Mouse (Mus musculus) midbrain, embryonic 15.5 days (tissue): ENCODE data around the gene Fus. TPM values are rescaled to one million over a fixed set of nuclear protein-coding genes. Genes with fewer than 3 reads are reported as not detected.

Experiments
- ATAC-seq: fragments of 200-750 bp; cut with Nextera tagmentation; replicated peaks from 2 replicates; pipeline ENCODE4 v1.8.0; 2017; ENCODE audit warnings: moderate TSS enrichment
- H3K27ac ChIP-seq: fragments of 300-500 bp; sonication (generic); 2 replicates; pipeline ENCODE4 v1.5.1; 2015; ENCODE audit warnings: mild to moderate bottlenecking, inconsistent platforms
- H3K27me3 ChIP-seq: fragments of 300-500 bp; sonication (generic); replicated peaks from 2 replicates; pipeline ENCODE4 v1.6.1; 2015; ENCODE audit warnings: inconsistent platforms
- H3K36me3 ChIP-seq: fragments of 300-500 bp; sonication (generic); replicated peaks from 2 replicates; pipeline ENCODE4 v1.6.1; 2015; ENCODE audit warnings: inconsistent platforms
- H3K4me1 ChIP-seq: fragments of 300-500 bp; sonication (generic); 2 replicates; pipeline ENCODE4 v1.6.1; 2015; ENCODE audit warnings: inconsistent platforms
- H3K4me2 ChIP-seq: fragments of 300-500 bp; sonication (generic); 2 replicates; pipeline ENCODE4 v1.6.1; 2015; ENCODE audit warnings: inconsistent platforms, mild to moderate bottlenecking, moderate library complexity
- H3K4me3 ChIP-seq: fragments of 300-500 bp; sonication (generic); 2 replicates; pipeline ENCODE4 v1.5.1; 2015; ENCODE audit warnings: mild to moderate bottlenecking, inconsistent platforms
- H3K9ac ChIP-seq: fragments of 300-500 bp; sonication (generic); 2 replicates; pipeline ENCODE4 v1.6.1; 2015; ENCODE audit warnings: mild to moderate bottlenecking, inconsistent platforms
- H3K9me3 ChIP-seq: fragments of 300-500 bp; sonication (generic); 2 replicates; pipeline ENCODE4 v1.6.1; 2016; ENCODE audit warnings: inconsistent platforms
- whole genome bisulfite sequencing: fragments of 180-500 bp; shearing (Covaris S2); methylation state at CpG from one replicate; pipeline ENCODE4 v1.1.7; 2015; ENCODE audit warnings: mixed read lengths; 5-methylcytosine and 5-hydroxymethylcytosine counted together
- polyA plus RNA-seq: library from polyadenylated mRNA; unstranded; fragments of >200 nt; fragmentation: Nextera tagmentation; extraction: Ambion mirVana; gene quantifications from 2 replicates; pipeline ENCODE4 v1.2.1, GENCODE M21; 2015

The Fus gene
- 380 and 381 TPM in 2 replicates for polyA plus RNA-seq

DNA sequence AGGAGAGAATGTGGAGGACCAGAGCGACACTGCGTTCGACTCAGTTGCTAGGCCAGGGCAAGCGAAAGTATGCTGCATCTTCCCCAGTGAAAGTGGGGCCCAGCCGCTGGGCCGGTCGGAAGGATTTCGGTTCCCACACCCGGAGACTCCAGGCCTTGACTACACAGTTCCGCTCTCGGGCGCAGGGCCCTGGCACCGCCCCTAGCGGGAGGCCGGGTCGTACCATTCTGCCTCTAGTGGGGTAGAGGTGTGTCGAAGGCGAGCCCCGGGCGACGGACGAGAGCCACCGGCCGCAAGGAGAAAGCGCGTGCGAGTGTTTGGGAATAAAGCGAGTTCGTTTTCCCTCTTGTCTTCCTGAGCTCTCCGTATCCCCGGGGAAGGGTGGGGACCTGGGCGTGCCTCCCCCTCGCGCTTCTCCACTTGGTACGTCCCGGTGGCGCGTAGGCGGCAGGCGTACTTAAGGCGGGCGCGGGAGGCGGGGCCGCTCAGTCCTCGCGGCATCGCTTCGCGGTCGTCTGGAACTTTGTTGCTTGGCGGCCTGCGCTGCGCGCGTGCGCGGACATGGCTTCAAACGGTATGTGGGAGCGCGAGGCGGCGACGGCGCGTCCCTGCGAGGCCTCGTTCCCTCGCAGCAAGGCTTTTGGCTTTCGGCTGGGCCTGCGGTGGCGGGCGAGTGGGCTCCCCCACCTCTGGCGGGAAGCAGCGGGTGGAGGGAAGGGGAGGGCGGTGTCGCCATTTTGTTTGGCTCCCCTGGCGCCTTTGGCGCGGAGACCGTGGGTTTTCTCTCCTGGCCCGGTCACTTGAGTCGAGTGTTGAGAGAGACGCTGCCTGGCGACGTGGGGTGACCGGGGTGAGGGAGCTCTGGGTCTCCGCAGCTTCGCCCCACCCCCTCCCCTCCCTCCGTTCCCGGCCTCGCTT lies at the start of gene Fus:
TSS of gene Fus (plus strand) at position 454 of the 918 bp plus-strand sequence.
- H3K4me3 ChIP-seq: peak within 1 kb of the TSS; percentile 90
- no peaks in the 10 kb centered on the region for H3K27me3 ChIP-seq
- H3K4me2 ChIP-seq: peak within 1 kb of the TSS; percentile 85
- WGBS: under 1% methylated on average over 87 of the region's 92 CpGs
- H3K27ac ChIP-seq: peak within 1 kb of the TSS; percentile 97
- peaks cover 22% of the 10 kb centered on the region for H3K36me3 ChIP-seq
- ATAC-seq: peak; percentile 95
- no peaks in the 10 kb centered on the region for H3K9me3 ChIP-seq
- H3K9ac ChIP-seq: peak within 1 kb of the TSS; percentile 88
- peaks cover 22% of the 10 kb centered on the region for H3K4me1 ChIP-seq

DNA sequence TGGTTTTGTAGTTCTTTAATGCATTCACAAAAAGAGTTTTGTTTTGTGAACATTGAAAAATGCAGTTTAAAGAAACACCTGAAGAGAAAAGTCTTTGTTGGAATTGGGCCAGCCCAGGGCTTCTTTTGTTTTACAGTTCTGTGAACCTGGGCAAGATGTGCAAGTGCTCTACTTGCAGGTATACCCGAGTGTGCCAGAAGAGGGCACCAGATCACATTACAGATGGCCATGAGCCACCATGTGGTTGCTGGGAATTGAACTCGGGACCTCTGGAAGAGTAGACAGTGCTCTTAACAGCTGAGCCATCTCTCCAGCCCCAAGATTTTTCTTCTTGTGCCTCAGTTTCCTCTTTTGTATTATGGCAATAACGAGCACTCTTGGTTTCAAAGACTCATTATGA lies 49.1 kb upstream of the Fus start:
- H3K4me2 ChIP-seq: no peak overlapping the region
- no peak overlapping the region for H3K4me3 ChIP-seq
- no peaks in the 10 kb centered on the region for H3K9me3 ChIP-seq
- 64% methylated on average over 3 of the region's 3 CpGs for WGBS
- H3K4me1 ChIP-seq: peaks cover 4% of the 10 kb centered on the region
- peaks cover 19% of the 10 kb centered on the region; the same call in 1 of the 2 replicates for H3K36me3 ChIP-seq
- no peak overlapping the region for H3K27ac ChIP-seq
- H3K27me3 ChIP-seq: no peaks in the 10 kb centered on the region
- ATAC-seq: no peak
- no peak overlapping the region for H3K9ac ChIP-seq

DNA sequence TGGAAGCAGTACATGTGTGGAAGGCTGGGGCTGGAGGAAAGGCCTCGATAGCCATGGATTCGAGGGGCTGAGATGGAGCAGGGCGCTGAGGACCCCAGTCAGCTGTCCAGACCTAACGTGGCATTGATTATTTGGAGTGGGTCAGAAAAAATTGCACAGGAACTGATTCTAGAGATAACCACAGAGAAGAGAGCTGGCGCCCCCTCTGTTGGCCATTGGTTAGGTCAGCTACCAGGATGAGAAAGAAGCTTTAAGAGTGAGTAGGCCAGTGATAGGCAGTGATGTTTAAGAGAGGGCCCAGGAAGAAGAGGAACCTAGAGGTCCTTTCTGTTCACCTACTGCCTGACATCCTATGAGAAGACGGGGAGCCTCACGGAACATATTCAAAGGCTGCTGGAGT lies 48.0 kb upstream of the Fus start:
- Histone ChIP-seq H3K4me1 (no peaks in the 10 kb centered on the region), H3K27ac (no peak overlapping the region), H3K27me3 (no peaks in the 10 kb centered on the region), H3K9ac (no peak overlapping the region), H3K4me2 (no peak overlapping the region), H3K4me3 (no peak overlapping the region), H3K36me3 (peaks cover 25% of the 10 kb centered on the region; the same call in 1 of the 2 replicates), H3K9me3 (no peaks in the 10 kb centered on the region)
- 76% methylated on average over 7 of the region's 7 CpGs for WGBS
- no peak for ATAC-seq

DNA sequence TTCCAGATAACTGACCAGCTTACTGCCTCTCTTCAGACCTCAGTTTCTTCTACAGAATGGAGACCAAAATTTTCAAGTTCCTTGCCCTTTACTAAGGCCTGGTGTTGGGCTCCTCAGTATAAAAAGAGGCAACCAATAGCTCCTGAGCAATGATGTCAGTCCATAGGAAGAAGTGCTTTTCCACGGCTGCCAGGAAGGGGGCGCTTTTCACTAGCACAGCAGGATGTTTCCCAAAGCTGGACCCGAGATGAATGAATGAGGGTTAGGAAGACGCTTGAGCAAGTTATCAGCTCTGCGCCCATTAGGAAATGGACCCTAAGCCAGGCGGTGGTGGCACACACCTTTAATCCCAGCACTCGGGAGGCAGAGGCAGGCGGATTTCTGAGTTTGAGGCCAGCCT lies 45.7 kb upstream of the Fus start:
- WGBS: 61% methylated on average over 8 of the region's 8 CpGs
- no peak overlapping the region for H3K4me2 ChIP-seq
- ATAC-seq: no peak
- H3K4me1 ChIP-seq: no peaks in the 10 kb centered on the region
- no peak overlapping the region for H3K4me3 ChIP-seq
- peaks cover 33% of the 10 kb centered on the region for H3K36me3 ChIP-seq
- H3K27me3 ChIP-seq: no peaks in the 10 kb centered on the region
- no peak overlapping the region for H3K27ac ChIP-seq
- H3K9me3 ChIP-seq: no peaks in the 10 kb centered on the region
- no peak overlapping the region for H3K9ac ChIP-seq

DNA sequence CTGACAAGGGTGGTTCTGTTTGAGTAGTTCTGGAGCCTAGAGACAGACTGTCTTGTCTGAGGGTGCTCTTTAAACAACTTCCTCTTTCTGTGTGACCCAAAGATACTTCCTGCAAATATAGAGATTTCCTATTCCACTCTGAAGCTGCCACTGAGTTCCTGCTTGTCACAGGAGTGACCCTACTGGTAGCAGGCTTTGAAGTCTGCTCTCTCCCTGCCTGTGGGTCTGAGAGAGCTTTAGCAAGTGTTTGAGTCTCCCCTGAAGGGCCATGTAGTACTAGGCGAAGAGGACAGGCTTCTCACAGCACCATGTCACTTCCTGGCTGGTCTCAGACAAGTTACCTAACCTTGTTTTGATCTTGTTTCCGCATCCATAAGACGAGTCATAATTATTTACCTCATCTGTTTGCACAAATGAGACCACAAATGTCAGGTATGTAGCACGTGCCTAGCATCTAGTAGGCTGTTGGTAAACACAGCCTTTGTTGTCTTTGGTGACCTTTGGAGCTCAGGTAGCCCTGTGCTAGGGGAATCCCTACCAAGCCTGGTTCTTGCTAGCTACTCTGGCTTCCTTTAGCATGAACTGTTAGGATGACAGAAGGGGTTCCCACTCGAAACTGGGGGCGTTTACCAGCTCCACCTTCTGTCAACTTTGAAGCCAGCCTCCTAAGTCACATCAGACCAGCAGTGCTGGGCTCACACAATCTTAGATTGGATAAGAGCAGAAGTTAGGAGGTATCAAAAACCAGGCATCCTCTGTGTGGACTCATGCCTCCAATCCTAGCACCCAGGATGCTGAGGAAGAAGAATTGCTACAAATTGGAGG lies 44.6 kb upstream of the Fus start:
- H3K4me3 ChIP-seq: no peak overlapping the region
- H3K9ac ChIP-seq: no peak overlapping the region
- H3K9me3 ChIP-seq: no peaks in the 10 kb centered on the region
- H3K4me2 ChIP-seq: no peak overlapping the region
- 86% methylated on average over 6 of the region's 6 CpGs for WGBS
- no peak overlapping the region for H3K27ac ChIP-seq
- ATAC-seq: no peak
- no peaks in the 10 kb centered on the region for H3K4me1 ChIP-seq
- peaks cover 27% of the 10 kb centered on the region for H3K36me3 ChIP-seq
- H3K27me3 ChIP-seq: no peaks in the 10 kb centered on the region

DNA sequence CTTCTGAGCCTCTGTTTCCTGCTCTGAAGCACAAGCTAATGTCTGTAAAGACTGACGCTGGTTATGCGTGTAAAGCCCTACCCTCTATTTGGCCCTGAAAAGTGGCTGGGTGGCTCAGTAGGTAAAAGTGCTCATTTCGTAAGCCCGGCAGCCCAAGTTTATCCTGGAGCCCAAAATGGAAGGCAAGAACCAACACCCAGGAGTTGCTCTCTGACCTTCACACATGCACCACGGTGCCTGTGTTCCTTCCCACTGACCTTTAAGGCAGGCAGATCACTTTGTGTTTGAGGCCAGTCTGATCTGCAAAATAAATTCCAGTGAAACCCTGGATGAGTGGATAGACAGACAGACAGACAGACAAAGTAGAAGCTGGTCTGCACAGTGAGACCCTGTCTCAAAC lies 43.5 kb upstream of the Fus start:
- peaks cover 27% of the 10 kb centered on the region for H3K36me3 ChIP-seq

DNA sequence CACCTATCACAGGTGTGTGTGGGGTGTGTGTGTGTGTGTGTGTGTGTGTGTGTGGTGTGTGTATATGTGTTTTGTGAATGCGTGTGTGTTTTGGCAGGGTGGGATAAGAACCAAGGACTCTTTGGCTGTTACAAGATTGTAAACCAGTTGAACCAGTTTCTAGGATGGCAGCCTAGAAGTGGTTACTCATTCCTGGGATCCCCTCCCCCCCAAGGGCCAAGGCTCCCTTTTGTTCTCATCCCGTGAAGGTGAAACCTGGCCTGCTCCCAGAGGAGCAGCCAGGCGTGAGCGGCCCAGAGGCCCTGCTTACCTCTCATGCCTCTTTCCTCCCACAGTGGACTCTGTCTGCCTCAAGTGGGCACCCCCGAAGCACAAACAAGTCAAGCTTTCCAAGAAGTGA lies 42.0 kb upstream of the Fus start:
- peaks cover 27% of the 10 kb centered on the region for H3K36me3 ChIP-seq
- no peak overlapping the region for H3K4me2 ChIP-seq
- H3K9me3 ChIP-seq: no peaks in the 10 kb centered on the region
- 62% methylated on average over 5 of the region's 5 CpGs for WGBS
- H3K27ac ChIP-seq: no peak overlapping the region
- peaks cover 23% of the 10 kb centered on the region for H3K27me3 ChIP-seq
- no peak overlapping the region for H3K9ac ChIP-seq
- H3K4me1 ChIP-seq: no peaks in the 10 kb centered on the region
- H3K4me3 ChIP-seq: no peak overlapping the region
- no peak for ATAC-seq

More for the DNA sequence above, 43.5 kb upstream of the Fus start:
- Histone ChIP-seq H3K4me3 (no peak overlapping the region), H3K4me2 (no peak overlapping the region), H3K27ac (no peak overlapping the region), H3K27me3 (peaks cover 9% of the 10 kb centered on the region), H3K9ac (no peak overlapping the region), H3K4me1 (no peaks in the 10 kb centered on the region), H3K9me3 (no peaks in the 10 kb centered on the region)
- no peak for ATAC-seq
- 85% methylated on average over 5 of the region's 5 CpGs for WGBS

DNA sequence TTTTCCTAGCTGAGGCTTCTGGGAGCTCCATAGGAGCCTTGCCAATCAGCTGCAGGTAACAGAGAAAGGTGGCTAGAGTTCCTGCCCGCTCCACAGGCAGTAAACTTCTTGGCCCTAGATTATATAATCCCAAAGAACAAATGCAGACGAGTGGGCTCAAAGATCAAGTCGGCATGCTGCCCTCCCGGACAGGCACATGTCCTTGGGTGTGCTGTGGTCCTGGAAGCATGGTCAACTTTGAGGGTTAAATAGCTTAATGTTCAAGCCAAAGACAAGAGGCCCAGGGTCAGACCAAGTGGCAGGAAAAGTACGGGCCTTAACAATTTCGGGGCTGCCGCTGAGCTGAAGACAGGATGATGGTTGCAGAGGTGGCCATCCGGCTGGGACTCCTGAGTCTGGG lies 41.2 kb upstream of the Fus start:
- Histone ChIP-seq H3K36me3 (peaks cover 27% of the 10 kb centered on the region), H3K4me3 (no peak overlapping the region), H3K4me2 (no peak overlapping the region), H3K9me3 (no peaks in the 10 kb centered on the region), H3K27me3 (peaks cover 28% of the 10 kb centered on the region), H3K27ac (no peak overlapping the region), H3K4me1 (no peaks in the 10 kb centered on the region), H3K9ac (no peak overlapping the region)
- WGBS: 91% methylated on average over 8 of the region's 8 CpGs
- ATAC-seq: no peak

DNA sequence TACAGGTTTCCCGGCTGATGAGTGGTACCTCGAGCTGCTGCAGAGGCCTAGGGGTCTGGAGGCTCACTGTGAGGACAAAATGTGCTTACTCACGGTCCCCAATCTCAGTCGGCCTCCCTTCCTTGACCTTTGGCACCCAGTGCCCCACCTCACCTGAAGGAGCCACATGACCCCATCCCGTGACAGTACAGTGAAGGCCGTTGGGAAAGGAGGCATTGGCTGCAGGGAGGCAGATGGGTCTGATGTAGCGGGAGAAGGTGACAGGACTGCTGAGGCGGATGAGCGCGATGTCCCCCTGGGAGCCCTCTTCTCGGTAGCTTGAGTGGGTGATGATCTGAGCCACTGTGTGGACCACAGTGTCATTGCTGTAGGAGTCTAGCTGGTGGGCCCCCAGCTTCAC lies 40.4 kb upstream of the Fus start:
- Histone ChIP-seq H3K9me3 (no peaks in the 10 kb centered on the region), H3K27ac (no peak overlapping the region), H3K4me1 (no peaks in the 10 kb centered on the region), H3K9ac (no peak overlapping the region), H3K36me3 (peaks cover 27% of the 10 kb centered on the region), H3K4me3 (no peak overlapping the region), H3K4me2 (no peak overlapping the region), H3K27me3 (peaks cover 28% of the 10 kb centered on the region)
- WGBS: 89% methylated on average over 11 of the region's 11 CpGs
- no peak for ATAC-seq

DNA sequence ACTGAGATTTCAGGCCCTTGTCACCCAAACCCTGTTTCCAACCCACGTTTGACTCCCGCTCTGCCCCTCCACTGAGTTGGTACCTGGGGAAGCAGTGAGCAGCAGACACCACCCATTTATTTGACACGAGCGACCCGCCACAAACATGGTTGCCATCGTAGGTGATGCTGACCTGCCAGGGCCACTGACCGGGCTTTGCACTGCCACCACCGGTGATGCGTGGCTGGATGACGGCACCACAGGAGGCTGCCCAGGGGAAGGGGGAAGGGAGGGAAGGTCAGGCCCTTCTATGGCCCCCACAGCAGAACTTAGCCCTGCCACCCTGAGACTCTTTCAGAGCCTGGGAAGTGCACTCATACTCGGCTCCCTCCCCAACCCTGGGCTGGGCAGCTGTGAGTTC lies 39.5 kb upstream of the Fus start:
- Histone ChIP-seq H3K9ac (no peak overlapping the region), H3K36me3 (peaks cover 23% of the 10 kb centered on the region), H3K27ac (no peak overlapping the region), H3K4me3 (no peak overlapping the region), H3K9me3 (no peaks in the 10 kb centered on the region), H3K4me2 (no peak overlapping the region), H3K27me3 (peaks cover 28% of the 10 kb centered on the region), H3K4me1 (no peaks in the 10 kb centered on the region)
- ATAC-seq: no peak
- 84% methylated on average over 11 of the region's 11 CpGs for WGBS

DNA sequence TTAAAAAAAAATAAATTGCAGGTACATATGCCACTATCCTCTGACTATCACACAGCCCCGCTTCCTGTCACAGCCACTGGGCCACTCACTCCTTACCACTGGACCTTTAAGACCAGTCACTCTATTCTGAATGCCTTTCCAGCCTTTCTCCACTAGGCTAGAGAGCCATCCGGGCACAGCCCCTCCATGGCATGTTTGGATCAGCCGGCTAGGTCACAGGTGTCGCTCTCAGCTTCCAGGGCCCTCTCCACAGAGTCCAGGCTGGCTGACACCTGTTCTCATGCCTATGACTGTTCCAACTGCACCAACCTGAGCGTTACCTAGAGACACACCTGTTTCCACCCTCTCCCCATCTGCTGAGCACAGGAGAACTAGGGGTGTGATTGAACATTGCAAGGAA lies 38.7 kb upstream of the Fus start:
- Histone ChIP-seq H3K9me3 (no peaks in the 10 kb centered on the region), H3K27ac (no peak overlapping the region), H3K36me3 (peaks cover 20% of the 10 kb centered on the region), H3K9ac (no peak overlapping the region), H3K4me3 (no peak overlapping the region), H3K4me1 (no peaks in the 10 kb centered on the region), H3K27me3 (peaks cover 28% of the 10 kb centered on the region), H3K4me2 (no peak overlapping the region)
- ATAC-seq: no peak
- 56% methylated on average over 5 of the region's 5 CpGs for WGBS

DNA sequence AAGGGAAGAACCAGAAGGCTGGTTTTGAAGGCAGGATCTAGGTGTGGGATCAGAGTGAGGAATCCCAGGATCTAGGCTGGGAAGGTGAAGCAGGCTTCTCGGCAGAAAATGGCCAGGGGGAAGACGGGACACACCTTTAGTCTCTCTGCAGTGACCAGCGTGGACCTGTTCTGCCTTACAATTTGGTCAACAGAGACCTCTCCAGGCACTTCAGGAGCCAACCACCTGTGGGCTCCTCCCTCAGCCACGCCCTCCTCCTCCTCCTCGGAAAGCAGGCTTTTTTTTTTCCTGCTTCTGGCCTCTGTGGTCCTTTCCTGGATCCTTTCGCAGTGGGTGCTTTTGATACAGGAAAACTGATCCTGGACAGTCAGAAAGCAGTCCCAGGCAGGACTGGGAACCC lies 37.3 kb upstream of the Fus start, which contains the start of gene Prss8:
TSS of gene Prss8 (minus strand) at position 182 of the 400 bp plus-strand sequence.
- H3K9ac ChIP-seq: no peak within 1 kb of the TSS
- ATAC-seq: no peak
- peaks cover 12% of the 10 kb centered on the region for H3K36me3 ChIP-seq
- H3K4me2 ChIP-seq: no peak within 1 kb of the TSS
- H3K4me3 ChIP-seq: no peak within 1 kb of the TSS
- H3K27ac ChIP-seq: no peak within 1 kb of the TSS
- H3K9me3 ChIP-seq: no peaks in the 10 kb centered on the region
- peaks cover 28% of the 10 kb centered on the region for H3K27me3 ChIP-seq
- H3K4me1 ChIP-seq: peaks cover 7% of the 10 kb centered on the region
- WGBS: 7% methylated on average over 6 of the region's 6 CpGs
